Comparison of ENCODE assay signal across 24 mouse cellular contexts in the genomic region with DNA sequence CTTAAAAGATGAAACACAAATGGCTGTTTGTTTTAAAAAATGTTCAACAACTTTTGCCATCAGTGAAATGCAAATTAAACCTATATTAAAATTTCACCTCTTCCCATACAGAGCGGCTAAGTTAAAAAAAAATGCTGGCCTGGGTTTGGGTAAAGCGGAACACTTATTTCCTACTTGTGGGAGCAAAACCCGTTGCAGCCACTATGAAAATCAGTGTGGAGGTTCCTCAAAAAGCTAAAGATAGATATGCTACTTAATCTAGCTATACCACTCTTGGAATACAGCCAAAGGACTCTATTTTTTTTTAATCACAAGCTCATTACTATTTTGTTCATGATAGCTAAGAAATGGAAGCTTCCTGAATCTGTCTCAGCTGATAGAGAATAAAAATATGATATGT. TPM values are rescaled to one million over a fixed set of nuclear protein-coding genes. Genes with fewer than 3 reads are reported as not detected.
A peak's percentile ranks its signal among the peaks of the same experiment; 100 is the strongest.
DNase-seq lines count a peak whose midpoint lies in the region; TF ChIP-seq lines count a peak whose summit lies in the region.
"Had no signal": no experiment of that assay in that cellular context is flagged by ENCODE, and none has a peak within 500 bp of the region (broad histone marks: within the 10 kb centered on the region; RNA-seq: fewer than 3 reads in every experiment).

No protein-coding gene starts in this region.

- no peaks in the 10 kb centered on the region for H3K36me3 ChIP-seq in heart, embryonic 10.5 days
- H3K36me3 ChIP-seq in macrophage (ENCODE audit: inconsistent target) = no peaks in the 10 kb centered on the region
- H3K36me3 ChIP-seq: embryonic facial prominence, embryonic 15.5 days; forebrain, embryonic 10.5 days; heart, embryonic 12.5 days; hindbrain, embryonic 15.5 days had no signal

- H3K79me2 ChIP-seq in macrophage (ENCODE audit: inconsistent target) = no peaks in the 10 kb centered on the region

- no peaks in the 10 kb centered on the region for H3K27me3 ChIP-seq in heart, embryonic 10.5 days (ENCODE audit: insufficient read depth, poor library complexity, severe bottlenecking)
- H3K27me3 ChIP-seq: embryonic facial prominence, embryonic 15.5 days; heart, embryonic 12.5 days; hindbrain, embryonic 15.5 days had no signal

- H3K4me3 ChIP-seq in heart, embryonic 10.5 days = no peak overlapping the region
- no peak overlapping the region for H3K4me3 ChIP-seq in macrophage (ENCODE audit: inconsistent target)
- no peak overlapping the region for H3K4me3 ChIP-seq in left cerebral cortex, adult 2 months
- H3K4me3 ChIP-seq: embryonic facial prominence, embryonic 15.5 days; erythroblast, embryonic 14.5 days; forebrain, embryonic 10.5 days; gastrocnemius, adult 2 months; heart, adult 2 months; heart, embryonic 12.5 days; hindbrain, embryonic 15.5 days had no signal

- H3K4me1 ChIP-seq in heart, embryonic 10.5 days = no peaks in the 10 kb centered on the region
- H3K4me1 ChIP-seq: embryonic facial prominence, embryonic 15.5 days; forebrain, embryonic 10.5 days; heart, embryonic 12.5 days; hindbrain, embryonic 15.5 days had no signal

- H3K9me3 ChIP-seq in heart, embryonic 10.5 days = no peaks in the 10 kb centered on the region
- H3K9me3 ChIP-seq: embryonic facial prominence, embryonic 15.5 days; forebrain, embryonic 10.5 days; heart, embryonic 12.5 days; hindbrain, embryonic 15.5 days had no signal

- TF ChIP-seq CTCF in left cerebral cortex, adult 2 months (IDR thresholded peaks at IDR 0.05) = no peak

- peak; percentile 64 for DNase-seq in heart, adult 11 months
- DNase-seq in heart, embryonic 10.5 days (ENCODE audit: low spot score) = no peak
- peak; percentile 60 for DNase-seq in MEL-GATA-1-ER (ENCODE audit: extremely low read depth, low read depth)
- DNase-seq in right cerebral cortex, adult 18-20 months = no peak
- DNase-seq in left cerebral cortex, adult 2 months (ENCODE audit: extremely low spot score in 1 of 2, low spot score in 2 of 2) = no peak
- no peak for DNase-seq in Muller cell, postnatal 12 days (ENCODE audit: inconsistent ontology term)
- DNase-seq: adrenal gland, adult 8-10 months; adrenal gland, postnatal 36 days; cerebellum, adult 2 months; cerebellum, postnatal 10 days; embryo, embryonic 11 days; gastrocnemius, adult 2 months; gastrocnemius, postnatal 25 days; heart, adult 2 months had no signal

- 69% methylated on average over 3 of the region's 3 CpGs for WGBS in heart, embryonic 10.5 days
- 29% methylated on average over 3 of the region's 3 CpGs for WGBS in macrophage (ENCODE audit: missing documents)

- intact Hi-C loops in left cerebral cortex, adult 2 months (cut with DNase I) = no loop called here

- no peak overlapping the region for H3K27ac ChIP-seq in heart, embryonic 10.5 days
- H3K27ac ChIP-seq in macrophage = peak overlapping the region; percentile 48
- H3K27ac ChIP-seq in left cerebral cortex, adult 2 months = no peak overlapping the region
- H3K27ac ChIP-seq: embryonic facial prominence, embryonic 15.5 days; forebrain, embryonic 10.5 days; gastrocnemius, adult 2 months; heart, adult 2 months; hindbrain, embryonic 15.5 days had no signal

RNA-seq across cellular contexts. Expression of gene P2ry10b, which starts 5.5 kb away (rescaled TPM):
- polyA plus RNA-seq in heart, embryonic 10.5 days (2016; fragmentation: Nextera tagmentation; extraction: Ambion mirVana) = 0.53 and 0.65 TPM in 2 replicates
- total RNA-seq in macrophage (2018; cell fraction: chromatin; rRNA removed) = 10 to 100 TPM in 1 of 26 experiments, 1 to 10 TPM in 25; 1.7 to 14.4 (median 5.4) TPM
- 10 to 100 TPM in 17 of 26 experiments, 1 to 10 TPM in 9; 8.1 to 15.3 (median 10.6) TPM for total RNA-seq in macrophage (2018; cell fraction: cytosol; rRNA removed)
- 10 to 100 TPM in 14 of 26 experiments, 1 to 10 TPM in 12; 5.6 to 25.0 (median 10.7) TPM for total RNA-seq in macrophage (2018; cell fraction: nucleus; rRNA removed)
- 6.6 to 16.1 TPM (median 16.1 TPM) in 3 replicates for polyA plus RNA-seq in macrophage (2018)
- total RNA-seq in left cerebral cortex, adult 2 months (2021) = under 1 TPM; 0.14 to 0.25 TPM

RNA-seq across cellular contexts. Expression of gene P2ry10, which starts 54.9 kb away (rescaled TPM):
- not detected in 2 replicates for polyA plus RNA-seq in heart, embryonic 10.5 days (2016; fragmentation: Nextera tagmentation; extraction: Ambion mirVana)
- under 1 TPM in 2 of 26 experiments, not detected in 24; 0.22 to 0.49 TPM for total RNA-seq in macrophage (2018; cell fraction: chromatin; rRNA removed)
- under 1 TPM; 0.15 to 0.99 (median 0.29) TPM for total RNA-seq in macrophage (2018; cell fraction: cytosol; rRNA removed)
- total RNA-seq in macrophage (2018; cell fraction: nucleus; rRNA removed) = 1 to 10 TPM in 1 of 26 experiments, under 1 TPM in 16, not detected in 9; 0.18 to 1.1 (median 0.37) TPM
- 0.16 to 0.76 TPM (median 0.25 TPM) in 3 replicates for polyA plus RNA-seq in macrophage (2018)
- total RNA-seq in left cerebral cortex, adult 2 months (2021) = not detected
- total RNA-seq: gastrocnemius, adult 2 months; gastrocnemius, postnatal 25 days had no signal
- polyA plus RNA-seq: C2C12; cerebellum, adult 2 months; embryonic facial prominence, embryonic 11.5 days; erythroblast, embryonic 14.5 days; forebrain, embryonic 10.5 days; forebrain, embryonic 14.5 days; heart, embryonic 12.5 days; hindbrain, embryonic 11.5 days; hindbrain, embryonic 15.5 days had no signal

Comparison
In these comparisons a context has a peak if more than half of its experiments do, and no peak if none do; other contexts are left out.
1. DNase-seq: peak in heart, adult 11 months (single experiment) and MEL-GATA-1-ER (single experiment); none in heart, embryonic 10.5 days (single experiment), right cerebral cortex, adult 18-20 months (single experiment), left cerebral cortex, adult 2 months (0 of 2) and Muller cell, postnatal 12 days (single experiment).